Mouse (Mus musculus): ENCODE data around the gene 2010003K11Rik.

The 2010003K11Rik gene

GRCm38 (mm10) chr19:4482111-4482859 is 16.1 kb downstream of the 2010003K11Rik start:
- no peak for TF ChIP-seq GATA4 (IDR thresholded peaks at IDR 0.05; ENCODE audit: insufficient replicate concordance, low read length)

DNA sequence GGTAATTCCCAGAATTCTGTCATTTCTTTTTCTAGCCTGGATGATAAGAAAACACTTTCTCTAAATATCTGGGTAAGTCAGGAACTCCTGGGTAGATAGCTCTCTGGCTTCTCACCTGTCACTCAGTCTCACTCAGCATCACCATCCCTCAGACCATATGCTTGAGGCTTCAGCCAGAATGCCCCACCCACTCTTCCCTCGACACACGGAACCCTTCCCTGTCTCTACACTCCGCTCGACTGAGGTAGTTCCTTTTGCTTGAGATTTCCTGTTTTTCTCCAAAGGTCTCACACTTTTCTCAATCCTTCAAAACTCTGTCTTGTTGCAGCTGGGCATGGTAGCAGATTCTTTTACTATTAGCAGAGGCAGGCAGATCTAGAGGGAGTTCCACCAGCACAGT is 17.1 kb downstream of the 2010003K11Rik start:
- TF ChIP-seq GATA4 (IDR thresholded peaks at IDR 0.05; ENCODE audit: insufficient replicate concordance, low read length): no peak

GRCm38 (mm10) chr19:4480041-4480440 is 18.3 kb downstream of the 2010003K11Rik start:
- TF ChIP-seq GATA4 (IDR thresholded peaks at IDR 0.05; ENCODE audit: insufficient replicate concordance, low read length): no peak

- TF ChIP-seq GATA4 (IDR thresholded peaks at IDR 0.05; ENCODE audit: insufficient replicate concordance, low read length): no peak
These were observed 20.2 kb downstream of the 2010003K11Rik start for GRCm38 (mm10) chr19:4478190-4478516.

GRCm38 (mm10) chr19:4477345-4478189 is 20.8 kb downstream of the 2010003K11Rik start, which contains the start of gene Syt12:
Gene Syt12 (minus strand): TSS chr19:4477447.
- no peak for TF ChIP-seq GATA4 (IDR thresholded peaks at IDR 0.05; ENCODE audit: insufficient replicate concordance, low read length)

GRCm38 (mm10) chr19:4476601-4477257 is 21.7 kb downstream of the 2010003K11Rik start:
- no peak for TF ChIP-seq GATA4 (IDR thresholded peaks at IDR 0.05; ENCODE audit: insufficient replicate concordance, low read length)

GRCm38 (mm10) chr19:4475224-4475925 is 23.0 kb downstream of the 2010003K11Rik start:
- TF ChIP-seq GATA4 (IDR thresholded peaks at IDR 0.05; ENCODE audit: insufficient replicate concordance, low read length): no peak

DNA sequence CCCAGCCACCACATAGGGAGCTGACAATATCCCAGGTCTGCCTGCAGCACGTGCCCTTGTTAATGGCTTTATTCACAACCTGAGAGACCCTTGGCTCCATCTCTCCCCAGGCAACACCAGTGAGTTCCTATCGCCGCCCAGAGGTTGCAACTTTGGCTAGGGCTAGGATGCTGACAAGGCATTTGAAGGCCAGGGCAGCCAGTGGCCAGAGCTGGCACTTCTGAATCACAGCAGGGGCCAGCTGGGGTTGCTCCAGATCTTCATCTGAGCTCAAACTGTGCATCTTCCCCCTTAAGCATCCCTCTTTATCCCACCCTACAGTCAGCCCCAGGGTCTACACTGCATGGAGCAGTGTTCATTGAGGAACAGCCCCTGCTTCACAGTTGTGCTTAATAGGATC is 23.6 kb downstream of the 2010003K11Rik start:
- TF ChIP-seq GATA4 (IDR thresholded peaks at IDR 0.05; ENCODE audit: insufficient replicate concordance, low read length): no peak

DNA sequence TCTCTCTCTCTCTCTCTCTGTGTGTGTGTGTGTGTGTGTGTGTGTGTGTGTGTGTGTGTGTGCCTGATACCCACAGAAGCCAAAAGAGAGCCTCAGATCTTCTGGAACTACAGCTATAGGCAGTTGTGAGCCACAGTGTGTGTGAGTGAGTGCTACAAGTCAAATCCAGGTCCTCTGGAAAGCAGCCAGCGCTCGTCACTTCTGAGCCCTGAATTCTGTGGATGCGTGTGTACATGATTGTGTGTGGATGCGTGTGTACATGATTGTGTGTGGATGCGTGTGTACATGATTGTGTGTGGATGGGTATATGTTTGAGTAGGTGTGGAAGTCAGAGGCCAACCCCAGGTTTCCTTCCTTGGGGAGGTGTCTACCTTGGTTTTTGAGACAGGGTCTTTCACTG is 24.8 kb downstream of the 2010003K11Rik start:
- no peak for TF ChIP-seq GATA4 (IDR thresholded peaks at IDR 0.05; ENCODE audit: insufficient replicate concordance, low read length)

DNA sequence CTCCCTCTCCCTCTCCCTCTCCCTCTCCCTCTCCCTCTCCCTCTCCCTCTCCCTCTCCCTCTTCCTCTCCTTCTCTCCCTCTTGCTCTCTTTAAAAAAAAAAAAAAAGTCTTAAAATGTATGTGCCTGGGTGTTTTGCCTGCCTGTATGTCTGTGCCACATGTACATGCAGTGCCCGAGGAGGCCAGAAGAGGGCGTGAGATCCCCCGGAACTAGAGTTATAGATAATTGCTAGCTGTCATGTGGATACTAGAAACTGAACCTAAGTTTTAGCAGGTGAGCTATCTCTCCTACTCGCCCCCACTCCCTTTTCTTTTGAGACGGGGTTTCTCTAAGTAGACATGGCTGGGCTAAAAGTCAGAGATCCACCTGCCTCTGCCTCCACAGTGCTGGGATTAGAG is 30.0 kb downstream of the 2010003K11Rik start:
- no peak for TF ChIP-seq GATA4 (IDR thresholded peaks at IDR 0.05; ENCODE audit: insufficient replicate concordance, low read length)

DNA sequence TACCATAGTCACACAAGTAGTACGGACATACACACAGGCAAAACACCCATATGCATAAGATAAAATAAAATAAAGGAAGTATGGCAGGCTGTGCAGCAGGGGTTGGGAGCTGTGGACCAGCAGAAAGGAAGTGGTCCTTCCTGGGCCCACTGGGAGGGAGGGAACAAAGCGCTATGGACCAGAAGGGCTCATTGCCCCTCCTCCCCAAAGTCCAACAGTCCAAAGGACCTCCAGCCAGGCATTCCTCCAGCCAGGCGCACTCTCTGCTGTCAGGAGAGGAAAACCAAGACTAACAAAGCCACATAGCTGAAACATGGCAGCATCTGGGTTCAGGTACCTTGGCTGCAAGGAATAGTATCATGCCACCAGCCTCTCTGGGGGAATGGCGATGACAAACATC is 33.7 kb downstream of the 2010003K11Rik start:
- TF ChIP-seq GATA4 (IDR thresholded peaks at IDR 0.05; ENCODE audit: insufficient replicate concordance, low read length): no peak

DNA sequence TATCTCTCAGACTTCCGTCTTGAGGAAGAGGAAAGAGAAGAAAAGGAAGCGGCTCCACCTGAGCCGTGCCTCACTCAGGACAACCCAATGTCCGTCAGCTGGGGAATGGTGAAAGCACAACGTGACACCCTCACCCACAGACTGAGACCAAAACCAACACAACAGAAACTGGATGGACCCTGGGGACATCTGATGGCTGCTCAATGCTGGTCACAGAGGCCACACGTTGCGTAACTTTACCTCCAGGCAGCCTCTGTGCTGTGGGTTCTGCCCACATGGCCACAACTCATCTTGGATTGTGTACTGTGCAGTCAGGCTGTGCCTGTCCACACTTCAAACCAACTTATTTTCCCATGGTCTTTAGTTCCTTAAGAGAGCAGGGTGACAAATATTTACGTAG is 36.4 kb downstream of the 2010003K11Rik start:
- TF ChIP-seq GATA4 (IDR thresholded peaks at IDR 0.05; ENCODE audit: insufficient replicate concordance, low read length): no peak

DNA sequence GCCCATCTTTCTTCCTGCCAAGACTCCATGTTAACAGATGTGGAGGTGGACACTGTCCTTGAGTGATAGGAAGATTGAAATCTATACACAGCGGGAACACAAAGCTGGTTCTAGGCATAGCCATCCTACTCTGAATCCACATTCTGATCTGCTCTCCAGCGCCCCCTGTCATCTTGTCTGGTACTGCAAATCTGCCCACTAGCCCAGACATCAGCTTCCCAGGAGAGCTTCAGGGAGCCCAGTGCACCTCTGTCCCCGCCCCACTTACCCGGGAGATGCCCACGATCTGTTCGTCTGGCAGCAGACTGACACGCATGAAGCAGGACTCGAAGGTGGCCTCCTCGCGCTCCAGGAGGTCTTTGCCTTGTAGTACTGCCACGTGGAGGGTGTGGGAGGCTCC is 42.2 kb downstream of the 2010003K11Rik start:
- TF ChIP-seq GATA4 (IDR thresholded peaks at IDR 0.05; ENCODE audit: insufficient replicate concordance, low read length): no peak

- no peak for TF ChIP-seq GATA4 (IDR thresholded peaks at IDR 0.05; ENCODE audit: insufficient replicate concordance, low read length)
These were observed 43.1 kb downstream of the 2010003K11Rik start for GRCm38 (mm10) chr19:4455071-4455800.
